Mouse (Mus musculus) cerebellum, postnatal 4 days (tissue): ENCODE data around the gene Clec9a.

Experiments used
- DNase-seq, 2 experiments: peaks; one replicate each; pipeline ENCODE4 v3.0.0; 2022; ENCODE audit warnings: low spot score in 2 of 2, mixed read lengths in 1 of 2

Gene Clec9a

GRCm38 (mm10) chr6:129408562-129408961, at the start of gene Clec9a:
Gene Clec9a (plus strand): TSS chr6:129408862.
- DNase-seq = no peak

GRCm38 (mm10) chr6:129359515-129359914, 49.1 kb upstream of the Clec9a start:
- DNase-seq = no peak

- DNase-seq = no peak
Measured at GRCm38 (mm10) chr6:129363942-129364341, 44.7 kb upstream of the Clec9a start.

- DNase-seq = peak in 1 of 2 experiments; percentile 24
Measured at GRCm38 (mm10) chr6:129365959-129366359, 42.7 kb upstream of the Clec9a start.

GRCm38 (mm10) chr6:129369374-129370132, 39.1 kb upstream of the Clec9a start:
- no peak for DNase-seq

- no peak for DNase-seq
Measured at GRCm38 (mm10) chr6:129374937-129375471, 33.7 kb upstream of the Clec9a start.

- DNase-seq = no peak
Measured at GRCm38 (mm10) chr6:129380454-129380853, 28.2 kb upstream of the Clec9a start.

GRCm38 (mm10) chr6:129381736-129382135, 26.9 kb upstream of the Clec9a start:
- DNase-seq = no peak

- no peak for DNase-seq
Measured at GRCm38 (mm10) chr6:129383466-129383865, 25.2 kb upstream of the Clec9a start.

- DNase-seq = no peak
Measured at GRCm38 (mm10) chr6:129385000-129385399, 23.7 kb upstream of the Clec9a start.

- no peak for DNase-seq
Measured at GRCm38 (mm10) chr6:129385774-129386173, 22.9 kb upstream of the Clec9a start, which contains the start of gene Clec12b. Gene Clec12b (minus strand): TSS chr6:129385874.

- DNase-seq = no peak
Measured at GRCm38 (mm10) chr6:129393087-129393720, 15.5 kb upstream of the Clec9a start.

- no peak for DNase-seq
Measured at GRCm38 (mm10) chr6:129393732-129394131, 14.9 kb upstream of the Clec9a start.

- DNase-seq = no peak
Measured at GRCm38 (mm10) chr6:129396997-129397396, 11.7 kb upstream of the Clec9a start, which contains the start of gene Clec1b. Gene Clec1b (plus strand): TSS chr6:129397297.

GRCm38 (mm10) chr6:129399945-129400344, 8.7 kb upstream of the Clec9a start:
- DNase-seq = no peak

GRCm38 (mm10) chr6:129402404-129402803, 6.3 kb upstream of the Clec9a start:
- no peak for DNase-seq

- no peak for DNase-seq
Measured at GRCm38 (mm10) chr6:129403391-129403790, 5.3 kb upstream of the Clec9a start.

GRCm38 (mm10) chr6:129405999-129406398, 2.7 kb upstream of the Clec9a start:
- DNase-seq = no peak

GRCm38 (mm10) chr6:129407324-129407723, 1.3 kb upstream of the Clec9a start:
- DNase-seq = no peak

- DNase-seq = no peak
Measured at GRCm38 (mm10) chr6:129414177-129414576, 5.5 kb downstream of the Clec9a start.

GRCm38 (mm10) chr6:129422311-129422710, 13.6 kb downstream of the Clec9a start:
- DNase-seq = no peak

- peak in 1 of 2 experiments; percentile 6 for DNase-seq
Measured at GRCm38 (mm10) chr6:129423040-129423733, 14.5 kb downstream of the Clec9a start.
